Mouse (Mus musculus): ENCODE data around the gene Gja8. TPM values are rescaled to one million over a fixed set of nuclear protein-coding genes. Genes with fewer than 3 reads are reported as not detected.

Gja8 gene
- polyA plus RNA-seq, 2 experiments = not detected

DNA sequence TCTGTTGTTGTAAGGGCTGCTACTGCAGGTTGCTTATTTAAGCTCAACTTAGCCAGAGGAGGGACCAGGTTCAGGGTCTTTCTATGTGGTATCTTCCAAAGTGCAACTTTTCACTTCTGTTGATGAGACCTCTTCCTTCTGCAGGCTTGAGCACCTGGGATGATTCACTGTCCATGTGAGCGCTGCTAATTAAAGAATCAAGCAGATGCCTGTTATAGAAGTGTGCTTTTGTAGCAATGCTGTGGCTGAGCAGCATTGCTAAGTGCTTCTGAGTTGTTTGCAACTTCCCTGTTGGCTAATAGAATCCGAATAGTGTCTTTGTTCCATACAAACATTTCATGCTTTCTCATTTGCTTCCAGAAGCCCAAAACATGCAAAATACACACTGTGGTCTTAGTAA, 55.5 kb downstream of the Gja8 start:
- 77% methylated on average over 2 of the region's 2 CpGs for WGBS (ENCODE audit: insufficient replicate concordance)

DNA sequence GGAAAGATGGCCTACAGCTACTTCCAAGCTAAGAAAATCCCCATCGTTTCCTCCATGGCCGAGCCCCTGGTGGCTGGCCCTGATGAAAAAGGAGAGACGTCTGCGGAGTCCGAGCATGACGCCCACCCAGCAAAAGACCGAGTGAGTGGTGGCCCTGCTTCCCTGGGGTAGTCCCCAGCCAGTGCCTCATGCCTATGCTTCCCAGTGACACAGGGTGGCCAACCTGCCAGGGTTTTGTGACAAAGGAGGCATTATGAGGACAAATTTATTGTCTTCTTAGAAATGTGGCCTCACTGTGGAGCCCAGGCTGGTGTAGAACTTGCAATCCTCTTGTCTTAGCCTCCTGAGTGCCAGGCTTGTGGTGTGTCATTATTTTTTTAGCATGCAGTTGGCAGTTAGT, 56.7 kb downstream of the Gja8 start:
- H3K27me3 ChIP-seq (ENCODE audit: control insufficient read depth, insufficient read depth, low read length) = no peaks in the 10 kb centered on the region
- no peak overlapping the region for H3K4me2 ChIP-seq (ENCODE audit: low read depth)
- WGBS (ENCODE audit: insufficient replicate concordance) = 82% methylated on average over 7 of the region's 7 CpGs
- no peak overlapping the region for H3K4me3 ChIP-seq (ENCODE audit: insufficient read depth in 1 of 2, low read depth in 2 of 2, low read length in 2 of 2)
- peaks cover 22% of the 10 kb centered on the region for H3K36me3 ChIP-seq (replicated peaks; ENCODE audit: control insufficient read depth, insufficient read depth, low read depth)
- no peak for TF ChIP-seq EP300 (IDR thresholded peaks at IDR 0.05; ENCODE audit: low read depth)
- ATAC-seq (ENCODE audit: insufficient read depth) = no peak
- no peak for DNase-seq (ENCODE audit: low read depth in 3 of 3, low spot score in 3 of 3)
- H3K27ac ChIP-seq = no peak overlapping the region
- H3K9me3 ChIP-seq (ENCODE audit: control insufficient read depth, low read length) = no peaks in the 10 kb centered on the region
- no peak overlapping the region for H3K9ac ChIP-seq (replicated peaks)
- no peaks in the 10 kb centered on the region for H3K4me1 ChIP-seq (replicated peaks; ENCODE audit: control insufficient read depth in 2 of 2, insufficient read depth in 2 of 2, low read length in 1 of 2)

More for the DNA sequence above, 55.5 kb downstream of the Gja8 start:
- H3K27me3 ChIP-seq (ENCODE audit: control insufficient read depth, insufficient read depth, low read length) = no peaks in the 10 kb centered on the region
- H3K4me1 ChIP-seq (replicated peaks; ENCODE audit: control insufficient read depth in 2 of 2, insufficient read depth in 2 of 2, low read length in 1 of 2) = no peaks in the 10 kb centered on the region
- TF ChIP-seq EP300 (IDR thresholded peaks at IDR 0.05; ENCODE audit: low read depth) = no peak
- no peak for TF ChIP-seq CTCF (IDR thresholded peaks at IDR 0.05; ENCODE audit: low read depth)
- no peak overlapping the region for H3K9ac ChIP-seq (replicated peaks)
- H3K4me2 ChIP-seq (ENCODE audit: low read depth) = no peak overlapping the region
- H3K36me3 ChIP-seq (replicated peaks; ENCODE audit: control insufficient read depth, insufficient read depth, low read depth) = peaks cover 22% of the 10 kb centered on the region
- no peaks in the 10 kb centered on the region for H3K9me3 ChIP-seq (ENCODE audit: control insufficient read depth, low read length)
- no peak overlapping the region for H3K4me3 ChIP-seq (ENCODE audit: insufficient read depth in 1 of 2, low read depth in 2 of 2, low read length in 2 of 2)
- no peak overlapping the region for H3K27ac ChIP-seq
- ATAC-seq (ENCODE audit: insufficient read depth) (no peak), DNase-seq (ENCODE audit: low read depth in 3 of 3, low spot score in 3 of 3) (no peak)

DNA sequence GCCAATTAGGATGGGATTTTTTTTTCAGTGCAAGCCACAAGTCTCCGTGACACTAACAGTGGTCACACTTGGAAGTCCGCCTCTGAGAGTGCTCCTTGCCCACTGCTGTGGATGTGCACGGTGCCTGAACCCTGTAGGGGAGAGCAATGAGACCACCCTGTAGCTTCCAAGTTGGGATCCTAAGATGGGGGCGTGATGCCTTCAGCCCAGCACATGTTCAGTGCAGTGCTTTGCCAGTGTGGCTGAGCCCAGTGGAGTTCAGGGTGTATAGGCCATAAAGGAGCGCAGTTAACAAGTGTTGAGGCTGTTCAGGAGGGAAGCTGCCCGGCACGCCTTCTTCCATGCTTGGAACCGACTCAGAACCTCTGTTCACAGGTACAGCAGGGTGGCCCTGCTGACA, 57.3 kb downstream of the Gja8 start:
- no peak for TF ChIP-seq EP300 (IDR thresholded peaks at IDR 0.05; ENCODE audit: low read depth)
- no peak for TF ChIP-seq CTCF (IDR thresholded peaks at IDR 0.05; ENCODE audit: low read depth)
- H3K9me3 ChIP-seq (ENCODE audit: control insufficient read depth, low read length) = no peaks in the 10 kb centered on the region
- no peak overlapping the region for H3K27ac ChIP-seq
- H3K4me3 ChIP-seq (ENCODE audit: insufficient read depth in 1 of 2, low read depth in 2 of 2, low read length in 2 of 2) = no peak overlapping the region
- H3K4me2 ChIP-seq (ENCODE audit: low read depth) = no peak overlapping the region
- H3K9ac ChIP-seq (replicated peaks) = no peak overlapping the region
- peaks cover 20% of the 10 kb centered on the region for H3K36me3 ChIP-seq (replicated peaks; ENCODE audit: control insufficient read depth, insufficient read depth, low read depth)
- ATAC-seq (ENCODE audit: insufficient read depth) (no peak), DNase-seq (ENCODE audit: low read depth in 3 of 3, low spot score in 3 of 3) (no peak)
- H3K4me1 ChIP-seq (replicated peaks; ENCODE audit: control insufficient read depth in 2 of 2, insufficient read depth in 2 of 2, low read length in 1 of 2) = no peaks in the 10 kb centered on the region
- H3K27me3 ChIP-seq (ENCODE audit: control insufficient read depth, insufficient read depth, low read length) = no peaks in the 10 kb centered on the region
- WGBS (ENCODE audit: insufficient replicate concordance) = 80% methylated on average over 8 of the region's 8 CpGs

DNA sequence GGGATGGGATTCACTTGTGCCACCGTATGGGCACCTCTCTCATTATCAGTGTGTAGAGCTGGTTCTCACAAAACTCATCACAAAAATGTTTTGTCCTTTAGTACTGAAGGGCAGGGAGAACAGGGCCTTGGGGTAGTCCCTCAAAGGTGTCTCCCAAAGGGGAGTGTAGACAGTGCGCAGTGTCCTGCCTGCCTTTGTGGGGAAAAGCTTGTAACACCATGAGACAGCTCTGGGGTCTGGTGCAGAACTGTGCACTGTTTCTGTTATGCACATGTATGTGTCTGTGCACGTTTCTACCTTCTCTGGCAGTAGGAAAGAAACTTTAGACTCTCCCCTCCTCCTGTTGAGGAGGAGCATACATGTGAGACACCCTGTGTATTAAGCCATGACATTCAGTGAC, 58.0 kb downstream of the Gja8 start:
- Histone ChIP-seq H3K27ac (no peak overlapping the region), H3K9ac (replicated peaks) (no peak overlapping the region), H3K9me3 (ENCODE audit: control insufficient read depth, low read length) (no peaks in the 10 kb centered on the region), H3K36me3 (replicated peaks; ENCODE audit: control insufficient read depth, insufficient read depth, low read depth) (peaks cover 17% of the 10 kb centered on the region), H3K4me2 (ENCODE audit: low read depth) (no peak overlapping the region), H3K4me3 (ENCODE audit: insufficient read depth in 1 of 2, low read depth in 2 of 2, low read length in 2 of 2) (no peak overlapping the region), H3K27me3 (ENCODE audit: control insufficient read depth, insufficient read depth, low read length) (no peaks in the 10 kb centered on the region), H3K4me1 (replicated peaks; ENCODE audit: control insufficient read depth in 2 of 2, insufficient read depth in 2 of 2, low read length in 1 of 2) (no peaks in the 10 kb centered on the region)
- no peak for DNase-seq (ENCODE audit: low read depth in 3 of 3, low spot score in 3 of 3)
- no peak for TF ChIP-seq CTCF (IDR thresholded peaks at IDR 0.05; ENCODE audit: low read depth)
- TF ChIP-seq EP300 (IDR thresholded peaks at IDR 0.05; ENCODE audit: low read depth) = no peak
- WGBS (ENCODE audit: insufficient replicate concordance) = 78% methylated on average over 3 of the region's 3 CpGs
- no peak for ATAC-seq (ENCODE audit: insufficient read depth)

Other genes with a start within 250 kb of the Gja8 start
- 5.1 and 5.7 TPM in 2 replicates for gene Pias3, start 229.6 kb downstream of the Gja8 start, polyA plus RNA-seq (2012; rRNA removed)
- gene Pias3, start 229.6 kb downstream of the Gja8 start, polyA plus RNA-seq (2014; fragmentation: Nextera tagmentation; extraction: Ambion mirVana) = 3.6 and 4.1 TPM in 2 replicates
- 0.62 and 0.65 TPM in 2 replicates for gene Nudt17, start 217.5 kb downstream of the Gja8 start, polyA plus RNA-seq (2012; rRNA removed)
- gene Nudt17, start 217.5 kb downstream of the Gja8 start, polyA plus RNA-seq (2014; fragmentation: Nextera tagmentation; extraction: Ambion mirVana) = 1.4 and 1.5 TPM in 2 replicates
- 15.4 and 21.6 TPM in 2 replicates for gene Polr3c, start 198.4 kb downstream of the Gja8 start, polyA plus RNA-seq (2012; rRNA removed)
- 14.5 and 14.6 TPM in 2 replicates for gene Polr3c, start 198.4 kb downstream of the Gja8 start, polyA plus RNA-seq (2014; fragmentation: Nextera tagmentation; extraction: Ambion mirVana)
- gene Rnf115, start 198.4 kb downstream of the Gja8 start, polyA plus RNA-seq (2012; rRNA removed) = 9.6 and 12.4 TPM in 2 replicates
- gene Rnf115, start 198.4 kb downstream of the Gja8 start, polyA plus RNA-seq (2014; fragmentation: Nextera tagmentation; extraction: Ambion mirVana) = 28.2 and 33.0 TPM in 2 replicates
- gene Pdzk1, start 96.7 kb downstream of the Gja8 start, polyA plus RNA-seq (2012; rRNA removed) = 3.8 and 6.3 TPM in 2 replicates
- 11.4 and 12.3 TPM in 2 replicates for gene Pdzk1, start 96.7 kb downstream of the Gja8 start, polyA plus RNA-seq (2014; fragmentation: Nextera tagmentation; extraction: Ambion mirVana)
- gene Cd160, start 96.7 kb downstream of the Gja8 start, polyA plus RNA-seq (2012; rRNA removed) = 0.07 and 0.08 TPM in 2 replicates
- 0.11 TPM in 1 of 2 replicates, not detected in the other for gene Cd160, start 96.7 kb downstream of the Gja8 start, polyA plus RNA-seq (2014; fragmentation: Nextera tagmentation; extraction: Ambion mirVana)
- 1.4 and 1.5 TPM in 2 replicates for gene Gja5, start 21.3 kb downstream of the Gja8 start, polyA plus RNA-seq (2012; rRNA removed)
- 0.58 and 0.68 TPM in 2 replicates for gene Gja5, start 21.3 kb downstream of the Gja8 start, polyA plus RNA-seq (2014; fragmentation: Nextera tagmentation; extraction: Ambion mirVana)
- 4.6 and 4.9 TPM in 2 replicates for gene Gpr89, start 20.7 kb downstream of the Gja8 start, polyA plus RNA-seq (2012; rRNA removed)
- 22.9 and 24.7 TPM in 2 replicates for gene Gpr89, start 20.7 kb downstream of the Gja8 start, polyA plus RNA-seq (2014; fragmentation: Nextera tagmentation; extraction: Ambion mirVana)
- gene Acp6, start 232.8 kb upstream of the Gja8 start, polyA plus RNA-seq (2012; rRNA removed) = 9.8 and 11.1 TPM in 2 replicates
- gene Acp6, start 232.8 kb upstream of the Gja8 start, polyA plus RNA-seq (2014; fragmentation: Nextera tagmentation; extraction: Ambion mirVana) = 13.8 and 14.8 TPM in 2 replicates